Mouse (Mus musculus): Measurements from ENCODE around the gene Mss51. TPM values are rescaled to one million over a fixed set of nuclear protein-coding genes. Genes with fewer than 3 reads are reported as not detected.

Gene Mss51
- polyA plus RNA-seq, 1 experiment from 2014 or later: 0.55 TPM

GRCm38 (mm10) chr14:20499982-20500381, 3.3 kb upstream of the Mss51 start:
- Histone ChIP-seq H3K9me3 (replicated peaks; ENCODE audit: control insufficient read depth, low read length) (no peaks in the 10 kb centered on the region), H3K4me3 (ENCODE audit: low read depth, low read length) (no peak overlapping the region), H3K36me3 (ENCODE audit: control insufficient read depth, insufficient read depth) (peaks cover 10% of the 10 kb centered on the region), H3K27me3 (ENCODE audit: control insufficient read depth, insufficient read depth, low read depth, low read length) (no peaks in the 10 kb centered on the region), H3K27ac (ENCODE audit: low read length) (no peak overlapping the region), H3K4me2 (ENCODE audit: low read depth, low read length) (no peak overlapping the region), H3K9ac (ENCODE audit: low read depth, low read length) (no peak overlapping the region), H3K4me1 (ENCODE audit: control insufficient read depth, low read depth, low read length) (no peaks in the 10 kb centered on the region)
- WGBS (ENCODE audit: insufficient replicate concordance): 87% methylated on average over 3 of the region's 3 CpGs
- ATAC-seq (ENCODE audit: low read depth): no peak

DNA sequence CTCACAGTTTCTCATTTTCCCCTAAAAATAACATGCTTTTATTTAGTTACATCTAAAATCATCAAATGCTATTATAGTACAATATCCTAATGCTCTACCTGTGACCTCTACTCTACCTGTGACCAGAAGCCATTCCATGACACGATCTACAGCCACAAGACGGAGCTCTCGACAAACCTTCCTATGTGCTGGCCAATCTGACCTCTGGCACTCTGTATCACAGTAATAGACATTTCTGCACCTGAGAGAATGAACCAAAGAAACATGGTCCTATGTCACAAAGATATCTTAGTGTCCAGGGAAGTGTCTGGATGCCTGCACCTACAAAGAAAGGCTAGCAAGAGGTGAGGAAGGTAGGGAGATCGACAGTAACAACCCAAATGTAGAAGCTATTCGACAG, 10.7 kb downstream of the Mss51 start:
- no peaks in the 10 kb centered on the region for H3K27me3 ChIP-seq (ENCODE audit: control insufficient read depth, insufficient read depth, low read depth, low read length)
- H3K27ac ChIP-seq (ENCODE audit: low read length): no peak overlapping the region
- peaks cover 6% of the 10 kb centered on the region for H3K4me1 ChIP-seq (ENCODE audit: control insufficient read depth, low read depth, low read length)
- H3K4me2 ChIP-seq (ENCODE audit: low read depth, low read length): no peak overlapping the region
- H3K9ac ChIP-seq (ENCODE audit: low read depth, low read length): no peak overlapping the region
- H3K4me3 ChIP-seq (ENCODE audit: low read depth, low read length): no peak overlapping the region
- no peak for ATAC-seq (ENCODE audit: low read depth)
- no peaks in the 10 kb centered on the region for H3K9me3 ChIP-seq (replicated peaks; ENCODE audit: control insufficient read depth, low read length)
- no peaks in the 10 kb centered on the region; the same call in 1 of the 2 replicates for H3K36me3 ChIP-seq (ENCODE audit: control insufficient read depth, insufficient read depth)
- 89% methylated on average over 5 of the region's 5 CpGs for WGBS (ENCODE audit: insufficient replicate concordance)

DNA sequence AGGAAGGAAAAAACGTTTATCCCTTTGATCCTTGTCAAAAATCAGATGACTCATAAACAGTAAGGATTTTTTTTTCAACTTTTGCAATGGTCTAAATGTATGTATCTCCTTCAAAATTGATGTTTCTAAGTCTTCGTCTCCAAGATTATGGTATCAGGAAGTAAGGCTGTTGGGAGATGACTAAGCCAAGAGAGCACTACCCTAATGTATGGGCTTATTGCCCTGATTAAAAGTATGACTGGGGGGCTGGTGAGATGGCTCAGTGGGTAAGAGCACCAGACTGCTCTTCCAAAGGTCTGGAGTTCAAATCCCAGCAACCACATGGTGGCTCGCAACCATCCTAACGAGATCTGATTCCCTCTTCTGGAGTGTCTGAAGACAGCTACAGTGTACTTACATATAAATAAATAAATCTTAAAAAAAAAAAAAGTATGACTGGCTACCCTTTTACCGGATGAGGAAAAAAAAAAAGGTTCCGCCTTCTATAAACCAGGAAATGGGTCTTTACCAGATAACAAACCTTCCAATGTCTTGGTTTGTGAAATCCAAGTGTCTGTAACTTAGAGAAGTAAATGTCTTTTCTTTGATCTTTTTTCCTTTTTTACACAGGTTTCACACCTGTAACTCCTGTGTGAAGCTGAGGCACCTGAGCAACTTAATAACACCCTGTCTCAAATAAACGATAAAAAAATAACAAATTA, 14.5 kb downstream of the Mss51 start:
- Histone ChIP-seq H3K4me2 (ENCODE audit: low read depth, low read length) (no peak overlapping the region), H3K9me3 (replicated peaks; ENCODE audit: control insufficient read depth, low read length) (no peaks in the 10 kb centered on the region), H3K4me1 (ENCODE audit: control insufficient read depth, low read depth, low read length) (peaks cover 25% of the 10 kb centered on the region), H3K4me3 (ENCODE audit: low read depth, low read length) (no peak overlapping the region), H3K27me3 (ENCODE audit: control insufficient read depth, insufficient read depth, low read depth, low read length) (no peaks in the 10 kb centered on the region), H3K36me3 (ENCODE audit: control insufficient read depth, insufficient read depth) (no peaks in the 10 kb centered on the region; the same call in 1 of the 2 replicates), H3K9ac (ENCODE audit: low read depth, low read length) (no peak overlapping the region), H3K27ac (ENCODE audit: low read length) (no peak overlapping the region)
- WGBS (ENCODE audit: insufficient replicate concordance): 68% methylated on average over 7 of the region's 7 CpGs
- no peak for ATAC-seq (ENCODE audit: low read depth)

DNA sequence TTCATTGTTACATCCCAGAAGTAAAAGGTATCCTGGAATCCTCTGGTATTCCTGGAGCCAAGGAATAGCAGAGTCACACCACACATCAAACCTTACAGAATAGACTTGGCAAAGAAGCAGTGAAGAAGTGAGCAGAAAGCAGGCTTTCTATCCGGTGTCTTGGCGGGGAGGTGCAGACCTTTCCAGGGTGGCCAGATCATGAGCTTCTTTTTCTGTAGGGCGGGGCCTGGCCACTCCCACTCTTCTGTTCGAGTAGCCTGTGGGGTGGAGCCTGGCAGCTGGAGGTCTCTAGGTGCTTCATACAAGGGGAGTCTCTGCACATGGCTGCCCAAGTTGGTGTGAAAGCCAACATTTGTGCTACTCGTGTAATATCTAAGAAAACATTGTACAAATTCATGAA, 15.5 kb downstream of the Mss51 start:
- ATAC-seq (ENCODE audit: low read depth): no peak
- Histone ChIP-seq H3K4me1 (ENCODE audit: control insufficient read depth, low read depth, low read length) (peaks cover 30% of the 10 kb centered on the region), H3K4me2 (ENCODE audit: low read depth, low read length) (peak overlapping the region; percentile 28; the same call in 1 of the 2 replicates), H3K9me3 (replicated peaks; ENCODE audit: control insufficient read depth, low read length) (no peaks in the 10 kb centered on the region), H3K9ac (ENCODE audit: low read depth, low read length) (no peak overlapping the region), H3K36me3 (ENCODE audit: control insufficient read depth, insufficient read depth) (no peaks in the 10 kb centered on the region), H3K4me3 (ENCODE audit: low read depth, low read length) (no peak overlapping the region), H3K27me3 (ENCODE audit: control insufficient read depth, insufficient read depth, low read depth, low read length) (no peaks in the 10 kb centered on the region), H3K27ac (ENCODE audit: low read length) (no peak overlapping the region)
- 18% methylated on average over 5 of the region's 5 CpGs for WGBS (ENCODE audit: insufficient replicate concordance)

GRCm38 (mm10) chr14:20480195-20480579, 16.5 kb downstream of the Mss51 start:
- peaks cover 30% of the 10 kb centered on the region for H3K4me1 ChIP-seq (ENCODE audit: control insufficient read depth, low read depth, low read length)
- peak overlapping the region; percentile 82 for H3K4me2 ChIP-seq (ENCODE audit: low read depth, low read length)
- H3K4me3 ChIP-seq (ENCODE audit: low read depth, low read length): peak overlapping the region; percentile 79
- H3K27ac ChIP-seq (ENCODE audit: low read length): peak overlapping the region; percentile 88
- H3K27me3 ChIP-seq (ENCODE audit: control insufficient read depth, insufficient read depth, low read depth, low read length): no peaks in the 10 kb centered on the region
- WGBS (ENCODE audit: insufficient replicate concordance): 63% methylated on average over 1 of the region's 1 CpGs
- H3K9me3 ChIP-seq (replicated peaks; ENCODE audit: control insufficient read depth, low read length): no peaks in the 10 kb centered on the region
- H3K9ac ChIP-seq (ENCODE audit: low read depth, low read length): peak overlapping the region; percentile 87
- no peaks in the 10 kb centered on the region for H3K36me3 ChIP-seq (ENCODE audit: control insufficient read depth, insufficient read depth)
- ATAC-seq (ENCODE audit: low read depth): no peak

GRCm38 (mm10) chr14:20479291-20480194, 17.2 kb downstream of the Mss51 start, which contains the start of gene Anxa7:
Gene Anxa7 (minus strand): TSS chr14:20480133.
- WGBS (ENCODE audit: insufficient replicate concordance): under 1% methylated on average over 48 of the region's 48 CpGs
- H3K27ac ChIP-seq (ENCODE audit: low read length): peak within 1 kb of the TSS; percentile 88
- H3K4me2 ChIP-seq (ENCODE audit: low read depth, low read length): peak within 1 kb of the TSS; percentile 82
- peak; percentile 82 for ATAC-seq (ENCODE audit: low read depth)
- no peaks in the 10 kb centered on the region for H3K27me3 ChIP-seq (ENCODE audit: control insufficient read depth, insufficient read depth, low read depth, low read length)
- peak within 1 kb of the TSS; percentile 79 for H3K4me3 ChIP-seq (ENCODE audit: low read depth, low read length)
- H3K4me1 ChIP-seq (ENCODE audit: control insufficient read depth, low read depth, low read length): peaks cover 30% of the 10 kb centered on the region
- peak within 1 kb of the TSS; percentile 87 for H3K9ac ChIP-seq (ENCODE audit: low read depth, low read length)
- no peaks in the 10 kb centered on the region for H3K36me3 ChIP-seq (ENCODE audit: control insufficient read depth, insufficient read depth)
- no peaks in the 10 kb centered on the region for H3K9me3 ChIP-seq (replicated peaks; ENCODE audit: control insufficient read depth, low read length)

DNA sequence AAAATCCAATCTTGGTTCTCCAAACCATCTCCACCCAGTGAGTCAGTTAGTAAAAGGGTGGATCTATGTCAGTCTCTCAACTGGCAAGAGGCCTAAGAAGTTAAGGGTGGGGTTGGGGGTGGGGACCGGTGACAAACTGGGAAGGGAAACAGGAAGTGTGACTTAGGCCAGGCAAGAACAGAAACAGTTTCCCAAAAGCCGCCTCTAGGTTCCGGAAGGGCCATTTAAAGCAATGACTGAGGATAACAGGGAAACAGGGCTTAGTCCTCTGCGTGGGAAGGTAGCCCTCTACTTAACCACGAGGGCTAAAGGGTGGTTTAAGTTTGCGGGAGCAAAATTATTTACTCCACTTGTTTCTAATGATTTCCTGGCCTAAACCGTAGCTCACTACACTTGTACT, 17.9 kb downstream of the Mss51 start:
- H3K4me3 ChIP-seq (ENCODE audit: low read depth, low read length): peak overlapping the region; percentile 79
- peak overlapping the region; percentile 87 for H3K9ac ChIP-seq (ENCODE audit: low read depth, low read length)
- no peaks in the 10 kb centered on the region for H3K9me3 ChIP-seq (replicated peaks; ENCODE audit: control insufficient read depth, low read length)
- WGBS (ENCODE audit: insufficient replicate concordance): 2% methylated on average over 7 of the region's 7 CpGs
- peak overlapping the region; percentile 82 for H3K4me2 ChIP-seq (ENCODE audit: low read depth, low read length)
- ATAC-seq (ENCODE audit: low read depth): peak; percentile 82
- no peaks in the 10 kb centered on the region for H3K27me3 ChIP-seq (ENCODE audit: control insufficient read depth, insufficient read depth, low read depth, low read length)
- peaks cover 30% of the 10 kb centered on the region for H3K4me1 ChIP-seq (ENCODE audit: control insufficient read depth, low read depth, low read length)
- H3K36me3 ChIP-seq (ENCODE audit: control insufficient read depth, insufficient read depth): no peaks in the 10 kb centered on the region
- peak overlapping the region; percentile 88 for H3K27ac ChIP-seq (ENCODE audit: low read length)

- 14% methylated on average over 3 of the region's 3 CpGs for WGBS (ENCODE audit: insufficient replicate concordance)
- Histone ChIP-seq H3K9ac (ENCODE audit: low read depth, low read length) (peak overlapping the region; percentile 87), H3K4me3 (ENCODE audit: low read depth, low read length) (peak overlapping the region; percentile 79), H3K4me2 (ENCODE audit: low read depth, low read length) (peak overlapping the region; percentile 82), H3K36me3 (ENCODE audit: control insufficient read depth, insufficient read depth) (no peaks in the 10 kb centered on the region), H3K4me1 (ENCODE audit: control insufficient read depth, low read depth, low read length) (peaks cover 30% of the 10 kb centered on the region), H3K9me3 (replicated peaks; ENCODE audit: control insufficient read depth, low read length) (no peaks in the 10 kb centered on the region), H3K27ac (ENCODE audit: low read length) (peak overlapping the region; percentile 88), H3K27me3 (ENCODE audit: control insufficient read depth, insufficient read depth, low read depth, low read length) (no peaks in the 10 kb centered on the region)
- peak; percentile 18; the same call in 1 of the 2 replicates for ATAC-seq (ENCODE audit: low read depth)
These were observed 18.3 kb downstream of the Mss51 start for GRCm38 (mm10) chr14:20478385-20478784.

All from liver, embryonic 16.5 days (tissue).